Mouse (Mus musculus) hindbrain, embryonic 16.5 days (tissue): ENCODE results near the gene Umad1. TPM values are rescaled to one million over a fixed set of nuclear protein-coding genes. Genes with fewer than 3 reads are reported as not detected.

Experiments used
- ATAC-seq: fragments of 200-750 bp; cut with Nextera tagmentation; 2 replicates; pipeline ENCODE4 v1.8.0; 2017; ENCODE audit warnings: moderate TSS enrichment, moderate library complexity
- H3K27ac ChIP-seq: fragments of 300-500 bp; sonication (generic); 2 replicates; pipeline ENCODE4 v1.5.1; 2014; ENCODE audit warnings: low read depth, mild to moderate bottlenecking, control low read depth, low read length, moderate library complexity
- H3K27me3 ChIP-seq: fragments of 300-500 bp; sonication (generic); replicated peaks from 2 replicates; pipeline ENCODE4 v1.6.1; 2014; ENCODE audit warnings: low read length; ENCODE audit not compliant: control insufficient read depth, insufficient read depth
- H3K36me3 ChIP-seq: fragments of 300-500 bp; sonication (generic); 2 replicates; pipeline ENCODE4 v1.6.1; 2014; ENCODE audit warnings: mild to moderate bottlenecking, low read length, moderate library complexity, mixed read lengths; ENCODE audit not compliant: control insufficient read depth, insufficient read depth
- H3K4me1 ChIP-seq: fragments of 300-500 bp; sonication (generic); 2 replicates; pipeline ENCODE4 v1.6.1; 2014; ENCODE audit warnings: low read depth, low read length; ENCODE audit not compliant: control insufficient read depth, insufficient read depth
- H3K4me2 ChIP-seq: fragments of 300-500 bp; sonication (generic); 2 replicates; pipeline ENCODE4 v1.6.1; 2014; ENCODE audit warnings: mild to moderate bottlenecking, low read length, control low read depth, moderate library complexity
- H3K4me3 ChIP-seq: fragments of 300-500 bp; sonication (generic); 2 replicates; pipeline ENCODE4 v1.5.1; 2014; ENCODE audit warnings: mild to moderate bottlenecking, low read length, control low read depth, moderate library complexity
- H3K9ac ChIP-seq: fragments of 300-500 bp; sonication (generic); 2 replicates; pipeline ENCODE4 v1.6.1; 2014; ENCODE audit warnings: low read depth, mild to moderate bottlenecking, control low read depth, low read length, moderate library complexity
- H3K9me3 ChIP-seq: fragments of 300-500 bp; sonication (generic); 2 replicates; pipeline ENCODE4 v1.6.1; 2014; ENCODE audit warnings: mild to moderate bottlenecking, low read length, moderate library complexity; ENCODE audit not compliant: control insufficient read depth
- WGBS: fragments of 180-500 bp; shearing (Covaris S2); extraction: QIAGEN DNeasy Blood & Tissue Kit; methylation state at CpG from one replicate; pipeline ENCODE4 v1.1.7; 2014; 5-methylcytosine and 5-hydroxymethylcytosine counted together
- polyA plus RNA-seq: library from polyadenylated mRNA; unstranded; fragments of >200 nt; fragmentation: Nextera tagmentation; extraction: Ambion mirVana; gene quantifications from 2 replicates; pipeline ENCODE4 v1.2.1, GENCODE M21; 2015

Gene Umad1
- polyA plus RNA-seq, 1 experiment from 2014 or later: 62.6 TPM

DNA sequence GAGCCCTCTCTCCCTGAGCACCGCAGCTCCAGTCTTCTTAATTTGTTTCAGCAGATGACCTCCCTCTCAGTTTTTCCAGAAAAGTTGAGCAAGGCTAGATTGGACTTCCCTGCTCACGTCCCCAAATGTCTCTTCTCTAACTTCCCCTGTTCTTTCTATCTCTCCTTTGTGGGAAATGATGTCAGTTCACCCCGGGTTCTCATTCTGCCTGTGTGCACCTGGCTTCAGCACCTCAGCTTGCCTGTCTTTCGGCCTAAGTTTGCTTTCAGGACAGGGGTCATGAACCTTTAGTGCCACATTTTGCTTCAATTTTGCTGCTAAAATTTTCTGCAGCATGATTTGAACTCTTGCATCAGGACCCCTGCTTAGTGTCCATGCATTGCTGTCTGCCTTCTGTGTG, 95.8 kb downstream of the Umad1 start:
- Histone ChIP-seq H3K36me3 (no peaks in the 10 kb centered on the region), H3K27ac (no peak overlapping the region), H3K4me2 (no peak overlapping the region), H3K9me3 (no peaks in the 10 kb centered on the region), H3K4me1 (peaks cover 16% of the 10 kb centered on the region), H3K9ac (no peak overlapping the region), H3K27me3 (no peaks in the 10 kb centered on the region), H3K4me3 (no peak overlapping the region)
- ATAC-seq: no peak
- 89% methylated on average over 4 of the region's 4 CpGs for whole genome bisulfite sequencing

- no peaks in the 10 kb centered on the region for H3K36me3 ChIP-seq
- H3K4me1 ChIP-seq: peaks cover 8% of the 10 kb centered on the region
- ATAC-seq: no peak
- no peak overlapping the region for H3K27ac ChIP-seq
- H3K4me3 ChIP-seq: no peak overlapping the region
- H3K4me2 ChIP-seq: no peak overlapping the region
- H3K27me3 ChIP-seq: no peaks in the 10 kb centered on the region
- H3K9me3 ChIP-seq: no peaks in the 10 kb centered on the region
- WGBS: 72% methylated on average over 2 of the region's 2 CpGs
- no peak overlapping the region for H3K9ac ChIP-seq
Observed at GRCm38 (mm10) chr6:8358232-8358631, 99.1 kb downstream of the Umad1 start.

DNA sequence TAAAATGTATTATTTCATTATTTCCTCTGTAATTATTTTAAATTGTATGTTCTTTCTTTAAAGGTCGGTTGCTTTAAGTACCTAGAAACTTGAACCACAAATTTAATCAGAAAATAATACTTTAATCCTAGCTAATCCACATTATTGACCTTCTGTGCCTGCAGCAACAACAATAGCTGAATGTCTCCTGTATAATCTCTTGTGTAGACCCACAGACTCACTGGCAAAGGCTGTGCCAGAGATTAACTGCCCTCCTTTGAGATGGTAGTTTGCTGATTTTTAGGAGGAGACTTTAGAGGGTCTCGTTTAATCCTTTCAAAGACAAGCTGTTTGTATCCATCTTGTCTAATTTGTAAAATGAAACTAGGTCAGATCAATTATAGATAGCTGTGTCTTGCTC, 99.7 kb downstream of the Umad1 start:
- 52% methylated on average over 2 of the region's 2 CpGs for WGBS
- Histone ChIP-seq H3K9ac (no peak overlapping the region), H3K4me3 (no peak overlapping the region), H3K9me3 (no peaks in the 10 kb centered on the region), H3K27ac (no peak overlapping the region), H3K36me3 (no peaks in the 10 kb centered on the region), H3K4me2 (no peak overlapping the region), H3K4me1 (peaks cover 2% of the 10 kb centered on the region; the same call in 1 of the 2 replicates), H3K27me3 (no peaks in the 10 kb centered on the region)
- no peak for ATAC-seq

DNA sequence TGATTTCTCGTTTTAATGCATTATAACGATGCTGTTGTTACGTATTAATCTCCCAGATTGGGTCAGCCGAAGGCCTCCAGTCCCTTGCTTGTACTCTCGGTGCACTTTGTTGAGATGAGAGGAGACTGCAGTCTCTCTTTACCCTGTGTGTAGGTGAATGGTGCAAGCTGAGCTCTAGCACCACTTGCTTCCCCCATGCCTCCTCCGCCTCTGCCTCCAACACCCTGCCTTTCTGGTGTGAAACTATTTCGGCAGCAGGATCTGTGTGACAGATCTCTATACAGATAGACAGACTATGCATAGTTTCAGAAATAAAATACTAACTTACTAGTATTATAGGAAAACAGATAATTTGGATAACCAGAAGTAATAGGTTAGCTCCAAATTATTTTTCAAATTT, 101.7 kb downstream of the Umad1 start:
- H3K4me1 ChIP-seq: no peaks in the 10 kb centered on the region
- no peak overlapping the region for H3K27ac ChIP-seq
- 0 out of 2 replicates have a peak, but pooled peaks cover 2% of the 10 kb centered on the region for H3K36me3 ChIP-seq
- no peak overlapping the region for H3K4me3 ChIP-seq
- no peak overlapping the region for H3K4me2 ChIP-seq
- ATAC-seq: no peak
- 86% methylated on average over 7 of the region's 7 CpGs for WGBS
- H3K27me3 ChIP-seq: no peaks in the 10 kb centered on the region
- no peak overlapping the region for H3K9ac ChIP-seq
- H3K9me3 ChIP-seq: no peaks in the 10 kb centered on the region

DNA sequence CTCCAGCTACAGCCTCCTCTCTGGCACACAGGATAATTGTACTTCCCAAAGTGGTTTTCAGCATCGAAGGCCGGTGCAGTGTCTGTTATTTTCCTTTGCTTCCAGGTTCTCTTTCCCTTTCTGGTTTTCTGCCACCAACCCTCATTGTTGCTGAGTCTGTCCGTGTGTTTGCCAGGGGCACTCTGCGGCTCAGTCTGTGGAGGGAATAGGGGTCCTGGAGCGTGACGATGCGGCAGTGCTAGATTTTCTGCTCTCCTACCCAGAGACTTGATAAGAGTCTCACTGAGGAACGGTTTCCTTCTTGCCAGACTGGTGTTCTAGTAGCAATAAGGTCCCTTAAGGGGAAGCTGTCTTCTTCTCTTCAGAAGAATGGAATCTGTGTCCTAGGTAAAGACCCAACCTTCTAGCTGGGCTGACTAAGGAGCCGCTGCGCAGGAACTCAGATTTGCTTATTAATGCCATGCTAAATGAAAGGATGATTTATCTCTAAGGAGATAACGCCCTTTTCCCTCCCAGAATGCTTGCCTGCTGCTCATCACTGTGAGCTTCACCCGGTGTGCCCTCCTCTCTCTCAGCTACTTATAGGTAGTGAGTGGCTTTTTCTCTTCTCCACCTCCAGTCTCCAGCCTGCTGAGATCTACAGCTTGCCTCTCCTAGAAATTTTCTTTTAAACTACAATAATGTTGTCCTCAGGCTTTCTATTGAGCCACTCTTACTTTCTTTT, 105.1 kb downstream of the Umad1 start:
- Histone ChIP-seq H3K4me1 (no peaks in the 10 kb centered on the region), H3K27ac (no peak overlapping the region), H3K36me3 (0 out of 2 replicates have a peak, but pooled peaks cover 2% of the 10 kb centered on the region), H3K27me3 (no peaks in the 10 kb centered on the region), H3K4me3 (no peak overlapping the region), H3K9ac (no peak overlapping the region), H3K4me2 (no peak overlapping the region; the same call in 1 of the 2 replicates), H3K9me3 (no peaks in the 10 kb centered on the region)
- no peak for ATAC-seq
- WGBS: 58% methylated on average over 12 of the region's 12 CpGs

GRCm38 (mm10) chr6:8364757-8365150, 105.7 kb downstream of the Umad1 start:
- Histone ChIP-seq H3K9me3 (no peaks in the 10 kb centered on the region), H3K9ac (no peak overlapping the region), H3K36me3 (0 out of 2 replicates have a peak, but pooled peaks cover 2% of the 10 kb centered on the region), H3K27me3 (no peaks in the 10 kb centered on the region), H3K4me2 (no peak overlapping the region), H3K27ac (no peak overlapping the region), H3K4me1 (no peaks in the 10 kb centered on the region), H3K4me3 (no peak overlapping the region)
- 89% methylated on average over 11 of the region's 11 CpGs for WGBS
- ATAC-seq: no peak

- no peak for ATAC-seq
- H3K27me3 ChIP-seq: no peaks in the 10 kb centered on the region
- no peaks in the 10 kb centered on the region for H3K9me3 ChIP-seq
- WGBS: 93% methylated on average over 4 of the region's 4 CpGs
- no peak overlapping the region for H3K9ac ChIP-seq
- H3K27ac ChIP-seq: no peak overlapping the region
- no peaks in the 10 kb centered on the region for H3K4me1 ChIP-seq
- no peak overlapping the region for H3K4me2 ChIP-seq
- H3K36me3 ChIP-seq: 0 out of 2 replicates have a peak, but pooled peaks cover 2% of the 10 kb centered on the region
- H3K4me3 ChIP-seq: no peak overlapping the region
Observed at GRCm38 (mm10) chr6:8367675-8368074, 108.6 kb downstream of the Umad1 start.

GRCm38 (mm10) chr6:8368198-8368864, 109.2 kb downstream of the Umad1 start:
- Histone ChIP-seq H3K9me3 (no peaks in the 10 kb centered on the region), H3K27me3 (no peaks in the 10 kb centered on the region), H3K4me1 (no peaks in the 10 kb centered on the region), H3K9ac (no peak overlapping the region), H3K27ac (no peak overlapping the region), H3K4me3 (no peak overlapping the region), H3K4me2 (no peak overlapping the region), H3K36me3 (0 out of 2 replicates have a peak, but pooled peaks cover 2% of the 10 kb centered on the region)
- WGBS: 50% methylated on average over 2 of the region's 2 CpGs
- ATAC-seq: no peak

- peak; percentile 51; the same call in 1 of the 2 replicates for ATAC-seq
- 79% methylated on average over 3 of the region's 3 CpGs for WGBS
- Histone ChIP-seq H3K4me1 (no peaks in the 10 kb centered on the region), H3K27me3 (no peaks in the 10 kb centered on the region), H3K36me3 (no peaks in the 10 kb centered on the region), H3K9me3 (no peaks in the 10 kb centered on the region), H3K27ac (no peak overlapping the region), H3K9ac (no peak overlapping the region), H3K4me2 (no peak overlapping the region), H3K4me3 (no peak overlapping the region)
Observed at GRCm38 (mm10) chr6:8370624-8371023, 111.5 kb downstream of the Umad1 start.
